Mouse (Mus musculus) forebrain, embryonic 10.5 days (tissue): Measurements from ENCODE around the gene 5730522E02Rik. TPM values are rescaled to one million over a fixed set of nuclear protein-coding genes. Genes with fewer than 3 reads are reported as not detected.

Source experiments
- DNase-seq: peaks from one replicate; pipeline ENCODE4 v3.0.0-alpha.2; 2017; ENCODE audit warnings: low spot score; ENCODE audit errors: extremely low spot score
- H3K27ac ChIP-seq: fragments of 300-500 bp; sonication (generic); 2 replicates; pipeline ENCODE4 v1.5.1; 2016; ENCODE audit warnings: mild to moderate bottlenecking
- H3K27me3 ChIP-seq: fragments of 300-500 bp; sonication (generic); 2 replicates; pipeline ENCODE4 v1.6.1; 2016; ENCODE audit warnings: mild to moderate bottlenecking; ENCODE audit not compliant: poor library complexity, severe bottlenecking
- H3K36me3 ChIP-seq: fragments of 300-500 bp; sonication (generic); replicated peaks from 2 replicates; pipeline ENCODE4 v1.6.1; 2016; ENCODE audit warnings: mild to moderate bottlenecking, moderate library complexity
- H3K4me1 ChIP-seq: fragments of 300-500 bp; sonication (generic); 2 replicates; pipeline ENCODE4 v1.6.1; 2016
- H3K4me3 ChIP-seq: fragments of 300-500 bp; sonication (generic); 2 replicates; pipeline ENCODE4 v1.5.1; 2016; ENCODE audit warnings: mild to moderate bottlenecking, moderate library complexity
- H3K9me3 ChIP-seq: fragments of 300-500 bp; sonication (generic); 2 replicates; pipeline ENCODE4 v1.6.1; 2016; ENCODE audit warnings: mild to moderate bottlenecking, moderate library complexity
- WGBS: fragments of 180-500 bp; shearing (Covaris S2); methylation state at CpG from one replicate; pipeline ENCODE4 v1.1.7; 2016; 5-methylcytosine and 5-hydroxymethylcytosine counted together
- polyA plus RNA-seq: library from polyadenylated mRNA; unstranded; fragments of >200 nt; fragmentation: Nextera tagmentation; extraction: Ambion mirVana; gene quantifications from 2 replicates; pipeline ENCODE4 v1.2.1, GENCODE M21; 2016

5730522E02Rik gene
- polyA plus RNA-seq, 1 experiment from 2014 or later: 4.9 TPM

DNA sequence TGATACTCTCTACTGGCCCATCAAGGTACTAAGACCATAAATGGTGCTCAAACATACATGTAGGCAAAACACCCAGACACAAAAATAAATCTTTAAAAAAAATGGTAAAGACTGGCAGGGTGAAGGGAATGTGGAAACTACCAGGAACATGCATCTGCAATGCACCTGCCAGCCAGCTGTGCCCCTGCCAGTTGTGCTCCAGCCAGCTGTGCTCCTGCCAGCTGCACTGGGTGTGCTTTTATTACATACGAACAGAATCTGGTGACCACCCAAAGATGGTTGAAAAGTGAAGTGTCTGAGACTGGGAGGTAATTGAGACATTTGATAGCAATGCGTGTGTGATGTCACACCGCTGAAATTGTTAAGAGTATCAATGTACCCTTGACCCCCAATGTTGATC, 98.4 kb downstream of the 5730522E02Rik start:
- WGBS: 89% methylated on average over 3 of the region's 3 CpGs

DNA sequence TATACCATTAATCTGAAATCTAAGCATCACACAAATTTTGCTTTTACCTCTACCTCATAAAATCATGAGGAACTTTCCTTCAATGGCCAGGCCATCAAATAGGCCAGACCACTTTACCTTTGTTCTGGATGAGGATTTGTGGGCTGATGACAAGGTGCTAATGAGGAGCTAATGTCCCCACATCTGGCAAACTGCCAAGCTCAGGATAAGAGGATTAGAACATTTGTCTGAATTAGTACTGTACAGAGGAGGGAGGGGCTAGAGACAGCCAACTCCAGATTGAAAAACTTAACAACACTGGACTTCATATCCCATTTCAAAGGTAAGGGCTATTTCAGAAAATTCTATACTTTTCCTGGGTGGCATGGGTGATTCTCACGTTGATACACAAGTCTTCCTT, 101.9 kb downstream of the 5730522E02Rik start:
- Histone ChIP-seq H3K36me3 (no peaks in the 10 kb centered on the region), H3K4me1 (peaks cover 15% of the 10 kb centered on the region), H3K27ac (no peak overlapping the region), H3K4me3 (no peak overlapping the region), H3K27me3 (no peaks in the 10 kb centered on the region), H3K9me3 (no peaks in the 10 kb centered on the region)
- DNase-seq: no peak
- 82% methylated on average over 1 of the region's 1 CpGs for WGBS

More for the DNA sequence above, 98.4 kb downstream of the 5730522E02Rik start:
- no peak overlapping the region for H3K4me3 ChIP-seq
- no peak overlapping the region for H3K27ac ChIP-seq
- DNase-seq: no peak
- H3K9me3 ChIP-seq: no peaks in the 10 kb centered on the region
- H3K36me3 ChIP-seq: no peaks in the 10 kb centered on the region
- peaks cover 3% of the 10 kb centered on the region; the same call in 1 of the 2 replicates for H3K4me1 ChIP-seq
- H3K27me3 ChIP-seq: no peaks in the 10 kb centered on the region

DNA sequence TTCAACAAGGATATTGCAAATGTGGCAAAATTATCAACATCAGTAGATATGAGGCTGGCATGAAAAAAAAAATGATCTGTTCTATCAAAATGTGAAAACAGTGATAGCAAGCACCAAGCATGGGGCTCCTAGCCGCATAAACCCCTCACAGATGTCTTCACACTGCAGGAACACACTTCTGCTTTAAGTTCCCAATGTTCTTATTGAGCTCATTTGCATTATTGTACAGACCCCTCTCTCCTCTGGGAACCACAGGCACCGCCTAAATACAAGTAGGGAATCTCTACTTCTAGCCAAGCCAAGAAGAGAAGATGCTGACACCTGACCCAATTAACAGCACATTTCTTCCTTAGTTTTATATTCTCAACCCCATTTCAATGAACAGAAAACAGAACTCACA, 105.9 kb downstream of the 5730522E02Rik start:
- no peak overlapping the region for H3K27ac ChIP-seq
- no peaks in the 10 kb centered on the region for H3K9me3 ChIP-seq
- no peaks in the 10 kb centered on the region for H3K27me3 ChIP-seq
- H3K4me3 ChIP-seq: no peak overlapping the region
- WGBS: 43% methylated on average over 2 of the region's 2 CpGs
- no peak for DNase-seq
- peaks cover 40% of the 10 kb centered on the region for H3K4me1 ChIP-seq
- H3K36me3 ChIP-seq: no peaks in the 10 kb centered on the region

DNA sequence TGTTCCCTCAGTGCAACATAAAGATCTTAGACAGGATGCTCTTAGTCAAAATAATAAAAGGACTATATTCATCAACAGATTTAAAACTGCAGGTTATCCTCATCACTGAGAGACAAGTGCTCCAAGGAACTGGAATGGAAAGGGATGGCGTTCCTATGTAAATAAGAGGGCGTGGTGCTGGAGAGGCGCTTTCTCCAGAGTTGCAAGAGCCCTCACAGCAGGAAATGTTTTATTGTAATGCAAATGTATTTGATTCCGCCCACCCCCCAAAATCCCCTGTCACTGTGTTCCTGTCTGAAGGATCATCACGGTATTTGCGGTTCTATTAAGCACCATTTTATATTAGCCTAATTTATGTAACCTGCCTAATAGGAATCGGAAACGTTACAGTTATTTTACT, 106.9 kb downstream of the 5730522E02Rik start:
- Histone ChIP-seq H3K27me3 (no peaks in the 10 kb centered on the region), H3K27ac (no peak overlapping the region), H3K4me3 (peak overlapping the region; percentile 29), H3K36me3 (no peaks in the 10 kb centered on the region), H3K4me1 (peaks cover 40% of the 10 kb centered on the region), H3K9me3 (no peaks in the 10 kb centered on the region)
- DNase-seq: peak; percentile 20
- 5% methylated on average over 8 of the region's 8 CpGs for WGBS

DNA sequence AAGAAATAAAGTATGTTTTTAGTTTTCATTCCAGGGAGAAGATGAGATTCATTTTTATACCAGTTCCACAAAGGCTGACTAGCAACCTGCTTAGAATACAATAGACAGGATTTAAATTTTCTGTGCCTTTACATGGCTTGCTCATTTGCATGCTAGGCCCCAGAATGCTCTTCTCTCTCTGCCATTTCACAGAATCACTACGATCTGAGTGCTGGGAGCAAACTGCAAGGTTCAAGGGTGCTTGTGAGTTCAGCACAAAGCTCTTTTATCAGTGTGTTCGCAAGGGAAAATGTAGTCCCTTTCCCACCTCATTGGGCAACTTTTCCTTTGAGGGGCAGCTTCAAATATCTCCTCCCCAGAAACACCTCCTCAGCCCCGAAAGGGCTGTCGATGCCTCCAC, 107.7 kb downstream of the 5730522E02Rik start:
- Histone ChIP-seq H3K9me3 (no peaks in the 10 kb centered on the region), H3K4me3 (peak overlapping the region; percentile 29), H3K27ac (peak overlapping the region; percentile 56; the same call in 1 of the 2 replicates), H3K4me1 (peaks cover 37% of the 10 kb centered on the region), H3K36me3 (no peaks in the 10 kb centered on the region), H3K27me3 (no peaks in the 10 kb centered on the region)
- 21% methylated on average over 4 of the region's 4 CpGs for WGBS
- no peak for DNase-seq

DNA sequence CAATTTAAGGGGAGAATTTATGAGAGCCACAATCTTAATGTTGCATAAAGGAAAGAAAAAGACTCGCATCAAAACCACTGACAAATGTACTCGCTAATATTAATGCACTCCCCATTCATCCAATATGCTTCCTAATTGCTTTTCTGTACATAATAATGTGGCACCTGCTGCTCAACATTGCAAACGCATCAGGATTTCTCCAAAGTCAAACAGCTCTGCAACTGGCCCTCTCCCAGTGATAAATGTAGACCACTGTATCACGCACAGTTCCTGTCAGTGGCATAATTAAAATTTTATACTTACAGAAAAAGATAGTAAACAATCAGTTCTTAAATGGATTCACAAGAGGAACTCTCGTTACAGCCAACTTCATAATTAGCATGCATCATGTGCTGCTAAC, 110.5 kb downstream of the 5730522E02Rik start:
- no peak overlapping the region for H3K27ac ChIP-seq
- DNase-seq: no peak
- H3K4me3 ChIP-seq: no peak overlapping the region
- H3K4me1 ChIP-seq: peaks cover 49% of the 10 kb centered on the region
- no peaks in the 10 kb centered on the region for H3K36me3 ChIP-seq
- 86% methylated on average over 5 of the region's 5 CpGs for WGBS
- no peaks in the 10 kb centered on the region for H3K9me3 ChIP-seq
- no peaks in the 10 kb centered on the region; the same call in 1 of the 2 replicates for H3K27me3 ChIP-seq

DNA sequence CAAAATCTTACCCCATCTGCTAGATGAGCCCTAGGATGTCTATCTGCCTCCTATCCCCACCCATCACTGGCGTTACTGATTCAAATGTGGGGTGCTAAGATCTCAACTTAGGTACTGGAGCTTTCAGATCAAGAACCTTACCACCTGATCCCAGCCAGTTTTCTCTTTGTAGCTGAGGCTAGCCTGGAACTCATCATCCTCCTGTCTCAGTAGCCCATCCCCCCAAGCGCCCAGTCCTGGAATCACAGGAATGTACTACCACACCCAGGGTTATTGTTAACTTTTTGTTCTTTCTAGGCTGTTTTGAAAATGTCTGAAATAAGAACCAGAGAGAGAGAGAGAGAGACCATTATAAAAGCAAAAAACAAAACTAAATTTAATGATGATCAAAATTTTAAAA, 111.6 kb downstream of the 5730522E02Rik start:
- no peaks in the 10 kb centered on the region; the same call in 1 of the 2 replicates for H3K27me3 ChIP-seq
- no peaks in the 10 kb centered on the region for H3K9me3 ChIP-seq
- H3K27ac ChIP-seq: no peak overlapping the region
- peaks cover 40% of the 10 kb centered on the region for H3K4me1 ChIP-seq
- 86% methylated on average over 2 of the region's 2 CpGs for WGBS
- H3K36me3 ChIP-seq: no peaks in the 10 kb centered on the region
- no peak overlapping the region for H3K4me3 ChIP-seq
- DNase-seq: no peak

DNA sequence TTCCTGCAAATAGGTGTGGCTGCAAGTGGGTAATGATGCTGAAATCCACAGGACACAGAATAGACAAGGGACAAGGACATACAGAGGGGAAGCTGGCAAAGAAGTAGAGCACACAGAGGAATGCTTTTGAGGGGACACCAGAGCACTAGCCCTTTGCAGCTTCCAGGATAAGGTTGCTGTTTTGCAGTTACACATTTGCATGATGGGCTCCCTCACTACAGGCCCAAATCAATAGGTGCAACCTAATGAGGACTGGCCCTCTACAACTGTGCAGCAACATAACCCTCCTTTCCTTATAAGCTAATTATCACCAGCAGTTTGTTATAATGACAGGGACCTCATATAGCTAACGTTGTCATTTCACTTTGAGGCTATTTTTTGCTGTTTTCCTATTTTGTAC, 114.5 kb downstream of the 5730522E02Rik start:
- Histone ChIP-seq H3K27ac (no peak overlapping the region), H3K36me3 (no peaks in the 10 kb centered on the region), H3K4me3 (no peak overlapping the region), H3K4me1 (peaks cover 19% of the 10 kb centered on the region), H3K9me3 (no peaks in the 10 kb centered on the region), H3K27me3 (peaks cover 5% of the 10 kb centered on the region; the same call in 1 of the 2 replicates)
- WGBS: 72% methylated on average over 1 of the region's 1 CpGs
- DNase-seq: no peak

DNA sequence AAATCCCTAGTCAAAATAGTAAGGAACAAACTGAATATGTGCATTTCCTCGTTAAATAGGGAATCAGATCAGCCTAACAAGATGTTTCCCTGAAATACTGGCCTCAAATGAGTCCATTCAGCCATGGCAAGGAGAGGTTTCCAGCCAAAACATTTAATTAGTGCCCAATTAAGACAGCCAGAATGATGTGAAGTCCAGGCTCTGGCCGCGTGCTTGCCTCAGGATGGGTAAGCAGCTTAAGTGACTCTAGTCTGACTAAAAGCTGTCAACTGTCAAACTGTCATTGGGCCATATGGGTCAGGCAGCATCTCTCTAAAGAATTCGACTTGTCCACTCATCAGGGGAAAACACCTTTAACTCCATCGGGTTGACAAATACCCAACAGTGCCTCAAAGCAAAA, 121.6 kb downstream of the 5730522E02Rik start:
- peak; percentile 23 for DNase-seq
- Histone ChIP-seq H3K9me3 (no peaks in the 10 kb centered on the region), H3K36me3 (no peaks in the 10 kb centered on the region), H3K4me1 (peaks cover 23% of the 10 kb centered on the region), H3K27ac (no peak overlapping the region), H3K27me3 (peaks cover 8% of the 10 kb centered on the region; the same call in 1 of the 2 replicates), H3K4me3 (no peak overlapping the region)
- WGBS: 31% methylated on average over 5 of the region's 5 CpGs

DNA sequence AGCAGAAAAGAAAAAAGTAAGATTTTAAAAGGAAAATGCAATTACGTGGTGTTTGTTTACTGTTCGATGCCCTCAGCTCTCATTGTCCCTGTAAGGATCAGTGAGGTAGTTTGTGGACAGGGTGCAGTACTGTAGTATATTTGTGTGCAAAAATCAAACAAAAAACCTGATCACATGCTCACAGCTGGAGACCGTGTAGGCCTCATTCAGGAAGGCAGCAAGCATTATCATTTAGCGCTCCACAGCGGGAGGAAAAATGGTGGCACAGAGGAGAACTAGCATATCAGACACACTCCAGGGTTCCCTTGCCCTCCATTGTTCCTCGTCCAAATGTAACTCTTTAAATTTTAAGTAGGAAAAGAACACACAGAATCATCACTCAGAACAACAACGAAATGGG, 123.9 kb downstream of the 5730522E02Rik start:
- Histone ChIP-seq H3K4me3 (no peak overlapping the region), H3K4me1 (peaks cover 23% of the 10 kb centered on the region), H3K9me3 (no peaks in the 10 kb centered on the region), H3K27ac (no peak overlapping the region), H3K27me3 (peaks cover 8% of the 10 kb centered on the region; the same call in 1 of the 2 replicates), H3K36me3 (no peaks in the 10 kb centered on the region)
- DNase-seq: no peak
- WGBS: 78% methylated on average over 7 of the region's 7 CpGs

DNA sequence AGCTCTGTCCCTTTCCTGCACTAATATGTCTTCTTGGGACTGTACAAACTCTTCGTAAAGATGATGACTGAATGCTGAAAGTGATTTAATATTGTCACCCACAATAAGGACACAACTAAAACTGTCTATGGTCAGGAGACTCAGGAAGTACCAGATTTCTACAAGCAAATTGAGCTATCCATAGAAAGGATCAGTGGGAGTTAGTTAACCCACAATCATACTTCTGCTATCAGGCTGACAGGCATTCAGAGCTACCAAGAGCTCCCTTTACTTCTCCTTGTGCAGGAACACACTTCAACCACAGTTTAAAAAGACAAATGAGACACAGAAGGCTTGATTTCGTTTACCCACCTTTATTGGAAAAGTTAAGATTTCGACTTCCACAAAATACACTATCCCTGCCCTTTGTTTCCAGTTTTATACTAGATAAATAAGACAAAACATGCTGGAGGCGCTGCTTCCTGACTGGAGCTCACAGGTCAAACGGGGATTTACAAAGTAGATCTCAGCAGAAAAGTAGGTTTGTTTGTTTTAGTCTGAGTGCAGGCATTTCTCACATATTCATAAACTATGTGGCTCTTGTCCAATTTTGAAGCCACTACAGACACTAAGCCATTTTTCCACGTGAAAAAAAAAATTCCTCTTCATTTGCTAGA, 125.1 kb downstream of the 5730522E02Rik start:
- 78% methylated on average over 6 of the region's 6 CpGs for WGBS

DNA sequence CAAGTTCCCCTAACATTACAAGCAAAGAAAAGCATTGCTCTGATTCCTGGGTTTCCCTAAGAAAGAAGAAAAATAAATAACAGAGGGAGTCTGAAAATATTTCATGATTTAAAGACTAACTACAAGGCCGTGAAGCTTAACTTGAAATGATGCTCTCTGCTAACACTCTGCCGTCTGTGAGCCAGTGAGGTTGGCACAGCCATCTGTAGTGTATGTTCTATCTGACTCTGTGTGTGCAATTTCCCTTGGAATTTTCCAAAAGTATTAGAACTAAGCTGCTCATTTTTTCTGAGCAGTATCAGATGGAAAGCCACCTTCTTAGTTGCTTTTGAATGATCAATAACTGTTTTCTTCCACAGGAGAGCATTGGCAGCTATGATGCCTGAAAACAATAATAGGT, 134.2 kb downstream of the 5730522E02Rik start:
- Histone ChIP-seq H3K9me3 (no peaks in the 10 kb centered on the region), H3K36me3 (no peaks in the 10 kb centered on the region), H3K4me1 (peaks cover 25% of the 10 kb centered on the region), H3K27me3 (no peaks in the 10 kb centered on the region), H3K27ac (no peak overlapping the region), H3K4me3 (no peak overlapping the region)
- WGBS: 86% methylated on average over 2 of the region's 2 CpGs
- no peak for DNase-seq

More for the DNA sequence above, 125.1 kb downstream of the 5730522E02Rik start:
- no peaks in the 10 kb centered on the region for H3K27me3 ChIP-seq
- peaks cover 23% of the 10 kb centered on the region for H3K4me1 ChIP-seq
- no peak overlapping the region for H3K27ac ChIP-seq
- H3K9me3 ChIP-seq: no peaks in the 10 kb centered on the region
- no peak for DNase-seq
- H3K4me3 ChIP-seq: no peak overlapping the region
- H3K36me3 ChIP-seq: no peaks in the 10 kb centered on the region

DNA sequence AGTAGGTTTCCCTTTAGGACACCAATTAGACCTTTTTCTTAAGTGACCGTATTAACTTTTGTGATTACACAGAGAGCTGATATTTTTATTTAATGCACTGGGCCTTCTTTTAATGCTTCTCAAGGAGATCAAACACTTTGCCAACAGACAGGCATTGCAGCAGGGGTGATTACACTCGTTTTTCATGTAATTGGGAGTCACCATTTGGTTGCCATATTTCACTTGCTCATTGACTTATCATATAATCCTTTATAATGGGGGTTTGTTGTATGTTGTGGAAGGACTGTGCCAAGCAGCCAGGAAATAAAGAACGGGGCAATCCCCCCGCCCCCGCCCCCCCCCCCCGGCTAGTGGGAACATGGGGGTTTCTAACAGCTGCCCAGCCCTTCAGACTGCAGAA, 135.0 kb downstream of the 5730522E02Rik start:
- H3K9me3 ChIP-seq: no peaks in the 10 kb centered on the region
- H3K27ac ChIP-seq: no peak overlapping the region
- H3K4me1 ChIP-seq: peaks cover 25% of the 10 kb centered on the region
- DNase-seq: no peak
- H3K36me3 ChIP-seq: no peaks in the 10 kb centered on the region
- no peaks in the 10 kb centered on the region for H3K27me3 ChIP-seq
- 73% methylated on average over 6 of the region's 6 CpGs for WGBS
- H3K4me3 ChIP-seq: no peak overlapping the region
